Mouse (Mus musculus): ENCODE measurements around the gene Ccr6. TPM values are rescaled to one million over a fixed set of nuclear protein-coding genes. Genes with fewer than 3 reads are reported as not detected.

The Ccr6 gene
- polyA plus RNA-seq, 1 experiment from 2014 or later, result not detected

Other genes starting within 250 kb of the Ccr6 start
- gene Gm49673, start 88.3 kb upstream of the Ccr6 start, polyA plus RNA-seq (2015; fragmentation: Nextera tagmentation; extraction: Ambion mirVana), result 0.08 and 0.22 TPM in 2 replicates
- 24.4 and 24.9 TPM in 2 replicates for gene Rnaset2a, start 87.9 kb upstream of the Ccr6 start, polyA plus RNA-seq (2015; fragmentation: Nextera tagmentation; extraction: Ambion mirVana)
- 35.7 and 37.8 TPM in 2 replicates for gene Fgfr1op, start 70.5 kb upstream of the Ccr6 start, polyA plus RNA-seq (2015; fragmentation: Nextera tagmentation; extraction: Ambion mirVana)
- 145 and 158 TPM in 2 replicates for gene Mpc1, start 46.9 kb downstream of the Ccr6 start, polyA plus RNA-seq (2015; fragmentation: Nextera tagmentation; extraction: Ambion mirVana)
- gene Sft2d1, start 75.1 kb downstream of the Ccr6 start, polyA plus RNA-seq (2015; fragmentation: Nextera tagmentation; extraction: Ambion mirVana), result 60.9 and 66.4 TPM in 2 replicates
- gene Prr18, start 101.4 kb downstream of the Ccr6 start, polyA plus RNA-seq (2015; fragmentation: Nextera tagmentation; extraction: Ambion mirVana), result 0.38 and 0.50 TPM in 2 replicates
- 1.1 and 1.3 TPM in 2 replicates for gene T2, start 119.9 kb downstream of the Ccr6 start, polyA plus RNA-seq (2015; fragmentation: Nextera tagmentation; extraction: Ambion mirVana)
- gene T, start 198.4 kb downstream of the Ccr6 start, polyA plus RNA-seq (2015; fragmentation: Nextera tagmentation; extraction: Ambion mirVana), result 0.61 and 0.97 TPM in 2 replicates

Data from limb, embryonic 13.5 days (tissue).